Mouse (Mus musculus) liver, embryonic 13.5 days (tissue): ENCODE measurements at regions not wholly inside any gene's neighbourhood (a gene's known extent, or its start where the extent isn't known, plus 50 kb on each side); places are given as distances from the start of the nearest gene placed in this dataset.

ENCODE experiments used
- ATAC-seq: fragments of 200-750 bp; cut with Nextera tagmentation; 2 replicates; pipeline ENCODE4 v1.8.0; 2017; ENCODE audit warnings: low read depth, mild to moderate bottlenecking, moderate number of reproducible peaks, moderate library complexity
- DNase-seq: peaks from one replicate; pipeline ENCODE4 v3.0.0; 2022
- H3K27ac ChIP-seq: fragments of 300-500 bp; sonication (generic); 2 replicates; pipeline ENCODE4 v1.5.1; 2015; ENCODE audit warnings: moderate library complexity, mild to moderate bottlenecking, inconsistent platforms
- H3K27me3 ChIP-seq: fragments of 300-500 bp; sonication (generic); 2 replicates; pipeline ENCODE4 v1.6.1; 2015; ENCODE audit warnings: mild to moderate bottlenecking, inconsistent platforms
- H3K36me3 ChIP-seq: fragments of 300-500 bp; sonication (generic); 2 replicates; pipeline ENCODE4 v1.6.1; 2015; ENCODE audit warnings: mild to moderate bottlenecking, inconsistent platforms
- H3K4me1 ChIP-seq: fragments of 300-500 bp; sonication (generic); replicated peaks from 2 replicates; pipeline ENCODE4 v1.6.1; 2015; ENCODE audit warnings: inconsistent platforms
- H3K4me2 ChIP-seq: fragments of 300-500 bp; sonication (generic); 2 replicates; pipeline ENCODE4 v1.6.1; 2015; ENCODE audit warnings: inconsistent platforms, mild to moderate bottlenecking, moderate library complexity
- H3K4me3 ChIP-seq: fragments of 300-500 bp; sonication (generic); replicated peaks from 2 replicates; pipeline ENCODE4 v1.5.1; 2015; ENCODE audit warnings: mild to moderate bottlenecking, inconsistent platforms
- H3K9ac ChIP-seq: fragments of 300-500 bp; sonication (generic); 2 replicates; pipeline ENCODE4 v1.6.1; 2015; ENCODE audit warnings: mild to moderate bottlenecking, inconsistent platforms
- H3K9me3 ChIP-seq: fragments of 300-500 bp; sonication (generic); replicated peaks from 2 replicates; pipeline ENCODE4 v1.6.1; 2016; ENCODE audit warnings: inconsistent platforms
- WGBS: fragments of 180-500 bp; shearing (Covaris S2); methylation state at CpG from one replicate; pipeline ENCODE4 v1.1.7; 2015; ENCODE audit not compliant: insufficient replicate concordance; 5-methylcytosine and 5-hydroxymethylcytosine counted together

DNA sequence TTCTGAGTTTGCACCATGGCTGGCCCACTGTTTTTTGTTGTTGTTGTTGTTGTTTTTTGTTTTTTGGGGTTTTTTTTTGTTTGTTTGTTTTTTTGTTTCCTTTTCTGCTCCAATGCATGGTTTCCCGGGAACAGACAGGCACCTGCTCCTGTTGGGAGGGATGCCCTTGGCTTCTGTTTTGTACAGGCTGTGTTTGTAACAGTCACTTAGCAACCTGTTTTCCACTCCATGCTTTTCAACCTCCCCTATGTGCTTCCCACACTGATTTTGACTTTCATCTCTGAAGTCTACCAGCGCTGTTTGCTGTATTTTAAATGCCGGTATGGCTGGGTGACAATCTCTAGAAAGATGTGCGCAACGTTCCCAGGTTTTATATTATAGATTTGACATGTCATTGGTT, 402.6 kb downstream of the Tmem161b start:
- Histone ChIP-seq H3K27ac (no peak overlapping the region), H3K4me2 (no peak overlapping the region), H3K9ac (no peak overlapping the region), H3K4me1 (no peaks in the 10 kb centered on the region), H3K9me3 (no peaks in the 10 kb centered on the region), H3K36me3 (no peaks in the 10 kb centered on the region), H3K27me3 (no peaks in the 10 kb centered on the region), H3K4me3 (no peak overlapping the region)
- DNase-seq (no peak), ATAC-seq (no peak)
- 78% methylated on average over 5 of the region's 5 CpGs for WGBS

DNA sequence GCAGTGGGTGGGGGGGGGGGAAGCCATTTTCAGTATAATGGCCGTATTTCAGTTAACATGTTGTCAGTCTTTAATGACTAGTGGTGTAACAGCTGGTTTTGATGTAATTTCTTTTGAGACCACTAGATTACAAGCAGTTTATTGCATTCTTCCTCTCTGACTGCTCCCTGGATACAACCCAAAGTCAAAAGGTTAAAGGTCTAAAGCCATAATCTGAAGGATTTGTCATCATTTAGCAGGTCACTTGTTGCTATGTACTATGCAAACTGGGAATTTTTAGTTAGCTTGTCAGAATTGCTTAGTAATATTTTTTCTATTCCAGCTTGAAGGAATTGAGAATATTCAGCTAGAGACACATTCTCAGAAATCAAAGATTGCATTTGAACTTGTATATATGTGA, 403.4 kb downstream of the Tmem161b start:
- ATAC-seq: no peak
- DNase-seq: no peak
- WGBS: 69% methylated on average over 1 of the region's 1 CpGs
- H3K9me3 ChIP-seq: no peaks in the 10 kb centered on the region
- no peaks in the 10 kb centered on the region for H3K4me1 ChIP-seq
- no peaks in the 10 kb centered on the region for H3K27me3 ChIP-seq
- no peaks in the 10 kb centered on the region for H3K36me3 ChIP-seq
- H3K9ac ChIP-seq: no peak overlapping the region
- no peak overlapping the region for H3K27ac ChIP-seq
- H3K4me2 ChIP-seq: no peak overlapping the region
- no peak overlapping the region for H3K4me3 ChIP-seq

GRCm38 (mm10) chr13:84625927-84626326, 403.8 kb downstream of the Tmem161b start:
- Histone ChIP-seq H3K4me1 (no peaks in the 10 kb centered on the region), H3K4me2 (no peak overlapping the region), H3K36me3 (no peaks in the 10 kb centered on the region), H3K27ac (no peak overlapping the region), H3K9ac (no peak overlapping the region), H3K4me3 (no peak overlapping the region), H3K27me3 (no peaks in the 10 kb centered on the region), H3K9me3 (no peaks in the 10 kb centered on the region)
- ATAC-seq (no peak), DNase-seq (no peak)
- 50% methylated on average over 2 of the region's 2 CpGs for WGBS

- H3K27me3 ChIP-seq: no peaks in the 10 kb centered on the region
- H3K4me3 ChIP-seq: no peak overlapping the region
- no peak overlapping the region for H3K4me2 ChIP-seq
- no peaks in the 10 kb centered on the region for H3K4me1 ChIP-seq
- WGBS: 35% methylated on average over 1 of the region's 1 CpGs
- no peaks in the 10 kb centered on the region for H3K9me3 ChIP-seq
- no peak for DNase-seq
- no peak overlapping the region for H3K9ac ChIP-seq
- ATAC-seq: no peak
- H3K27ac ChIP-seq: no peak overlapping the region
- H3K36me3 ChIP-seq: no peaks in the 10 kb centered on the region
Observed at GRCm38 (mm10) chr13:84626397-84626796, 404.3 kb downstream of the Tmem161b start.

- Histone ChIP-seq H3K9ac (no peak overlapping the region), H3K9me3 (no peaks in the 10 kb centered on the region), H3K27ac (no peak overlapping the region), H3K4me1 (no peaks in the 10 kb centered on the region), H3K27me3 (no peaks in the 10 kb centered on the region), H3K4me2 (no peak overlapping the region), H3K36me3 (no peaks in the 10 kb centered on the region), H3K4me3 (no peak overlapping the region)
- no peak for DNase-seq
- 30% methylated on average over 2 of the region's 2 CpGs for WGBS
- ATAC-seq: no peak
Observed at GRCm38 (mm10) chr13:84630686-84631085, 408.6 kb downstream of the Tmem161b start.

DNA sequence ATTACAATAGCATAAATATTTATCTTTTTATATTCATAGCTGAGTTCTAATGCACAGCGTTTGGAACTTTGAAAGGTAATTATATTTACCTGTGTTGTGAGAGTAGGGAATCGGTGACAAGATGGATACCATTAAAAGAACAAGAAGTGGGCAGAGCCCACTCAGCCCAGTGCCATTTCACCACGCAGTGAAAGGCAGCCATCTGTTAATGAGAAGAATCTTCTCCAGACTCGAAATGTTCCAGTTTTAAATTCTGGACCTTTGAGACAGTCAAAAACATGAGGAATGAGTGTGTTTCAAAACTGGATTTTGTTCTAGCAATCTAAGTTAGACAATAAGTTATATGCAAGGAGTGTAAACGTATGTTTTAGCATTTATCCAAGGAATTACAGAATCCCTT, 410.4 kb downstream of the Tmem161b start:
- 50% methylated on average over 5 of the region's 5 CpGs for WGBS

GRCm38 (mm10) chr13:84636831-84637230, 414.7 kb downstream of the Tmem161b start:
- no peak overlapping the region for H3K4me2 ChIP-seq

More for the DNA sequence above, 410.4 kb downstream of the Tmem161b start:
- ATAC-seq (no peak), DNase-seq (no peak)
- no peaks in the 10 kb centered on the region for H3K9me3 ChIP-seq
- H3K9ac ChIP-seq: no peak overlapping the region
- no peak overlapping the region for H3K27ac ChIP-seq
- no peak overlapping the region for H3K4me3 ChIP-seq
- no peak overlapping the region for H3K4me2 ChIP-seq
- no peaks in the 10 kb centered on the region for H3K4me1 ChIP-seq
- no peaks in the 10 kb centered on the region for H3K36me3 ChIP-seq
- no peaks in the 10 kb centered on the region for H3K27me3 ChIP-seq

GRCm38 (mm10) chr13:84637606-84638005, 415.5 kb downstream of the Tmem161b start:
- no peak overlapping the region for H3K4me2 ChIP-seq
- H3K4me3 ChIP-seq: no peak overlapping the region
- H3K9me3 ChIP-seq: no peaks in the 10 kb centered on the region
- no peaks in the 10 kb centered on the region for H3K27me3 ChIP-seq
- H3K9ac ChIP-seq: no peak overlapping the region
- no peak overlapping the region for H3K27ac ChIP-seq
- no peaks in the 10 kb centered on the region for H3K36me3 ChIP-seq
- no peak for DNase-seq
- no peak for ATAC-seq
- H3K4me1 ChIP-seq: no peaks in the 10 kb centered on the region
- WGBS: 70% methylated on average over 1 of the region's 1 CpGs

More at GRCm38 (mm10) chr13:84636831-84637230, 414.7 kb downstream of the Tmem161b start:
- no peak overlapping the region for H3K4me3 ChIP-seq
- ATAC-seq (no peak), DNase-seq (no peak)
- H3K27me3 ChIP-seq: no peaks in the 10 kb centered on the region
- H3K9ac ChIP-seq: no peak overlapping the region
- H3K9me3 ChIP-seq: no peaks in the 10 kb centered on the region
- no peaks in the 10 kb centered on the region for H3K4me1 ChIP-seq
- H3K36me3 ChIP-seq: no peaks in the 10 kb centered on the region
- no peak overlapping the region for H3K27ac ChIP-seq

DNA sequence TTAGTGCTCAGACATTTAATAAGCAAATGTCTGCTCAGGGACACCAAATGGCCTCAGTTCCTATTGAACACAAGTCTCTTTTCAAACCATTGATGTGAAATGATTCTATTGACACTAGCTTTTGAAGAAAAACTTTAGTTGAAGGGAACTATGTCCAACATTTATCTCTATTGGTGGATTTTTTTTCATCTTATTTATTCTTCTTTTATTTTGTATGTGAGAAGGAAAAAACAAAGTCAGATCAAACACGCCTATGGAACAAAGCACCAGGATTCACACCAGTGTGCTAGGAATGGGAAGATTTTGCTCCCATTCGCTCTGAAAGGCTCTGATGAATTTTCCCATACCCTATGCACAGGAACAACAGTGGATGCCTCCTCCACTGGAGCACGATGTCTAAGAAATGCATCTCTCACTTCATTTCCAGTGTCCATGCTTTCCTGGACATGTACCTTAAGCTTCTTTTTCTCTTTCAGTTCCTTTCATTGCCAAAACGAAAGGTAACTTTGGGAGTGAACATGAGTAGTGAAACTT, 416.4 kb downstream of the Tmem161b start:
- ATAC-seq (no peak), DNase-seq (no peak)
- no peaks in the 10 kb centered on the region for H3K9me3 ChIP-seq
- H3K4me3 ChIP-seq: no peak overlapping the region
- 62% methylated on average over 4 of the region's 4 CpGs for WGBS
- H3K27ac ChIP-seq: no peak overlapping the region
- H3K27me3 ChIP-seq: no peaks in the 10 kb centered on the region
- no peak overlapping the region for H3K4me2 ChIP-seq
- no peak overlapping the region for H3K9ac ChIP-seq
- H3K36me3 ChIP-seq: no peaks in the 10 kb centered on the region
- no peaks in the 10 kb centered on the region for H3K4me1 ChIP-seq

GRCm38 (mm10) chr13:84639087-84640022, 417.3 kb downstream of the Tmem161b start:
- Histone ChIP-seq H3K9me3 (no peaks in the 10 kb centered on the region), H3K36me3 (no peaks in the 10 kb centered on the region), H3K4me3 (no peak overlapping the region), H3K9ac (no peak overlapping the region), H3K4me1 (no peaks in the 10 kb centered on the region), H3K27me3 (no peaks in the 10 kb centered on the region), H3K27ac (no peak overlapping the region), H3K4me2 (no peak overlapping the region)
- ATAC-seq (no peak), DNase-seq (no peak)
- 58% methylated on average over 6 of the region's 6 CpGs for WGBS

- Histone ChIP-seq H3K27ac (no peak overlapping the region), H3K4me3 (no peak overlapping the region), H3K9ac (no peak overlapping the region), H3K4me1 (no peaks in the 10 kb centered on the region), H3K36me3 (no peaks in the 10 kb centered on the region), H3K27me3 (no peaks in the 10 kb centered on the region), H3K4me2 (no peak overlapping the region), H3K9me3 (no peaks in the 10 kb centered on the region)
- DNase-seq (no peak), ATAC-seq (no peak)
- WGBS: 32% methylated on average over 4 of the region's 4 CpGs
Observed at GRCm38 (mm10) chr13:84644024-84644423, 421.9 kb downstream of the Tmem161b start.

DNA sequence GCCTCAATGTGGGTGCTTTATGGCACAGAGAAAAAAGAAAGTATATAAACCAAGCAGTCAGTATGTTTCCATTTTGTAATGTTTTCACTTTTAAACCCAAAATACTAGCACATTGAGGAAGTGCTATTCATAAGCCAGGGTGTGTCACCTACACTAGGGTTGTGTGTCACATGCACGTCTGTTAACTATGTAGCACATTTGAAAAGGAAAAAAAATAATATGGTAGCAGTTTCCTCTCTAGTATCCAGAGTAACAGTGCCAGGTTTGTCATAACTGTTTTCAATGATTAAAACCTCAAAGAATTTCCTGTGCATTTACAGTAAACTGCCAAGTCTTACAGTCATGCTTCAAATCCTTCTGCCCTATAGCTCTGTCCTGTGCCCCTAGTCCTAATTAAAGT, 424.8 kb downstream of the Tmem161b start:
- Histone ChIP-seq H3K36me3 (no peaks in the 10 kb centered on the region), H3K9ac (no peak overlapping the region), H3K4me1 (no peaks in the 10 kb centered on the region), H3K4me3 (no peak overlapping the region), H3K27ac (no peak overlapping the region), H3K4me2 (no peak overlapping the region), H3K9me3 (no peaks in the 10 kb centered on the region), H3K27me3 (no peaks in the 10 kb centered on the region)
- no peak for DNase-seq
- no peak for ATAC-seq
- 39% methylated on average over 1 of the region's 1 CpGs for WGBS
